Mouse (Mus musculus): ENCODE measurements around the gene Farp1. TPM values are rescaled to one million over a fixed set of nuclear protein-coding genes. Genes with fewer than 3 reads are reported as not detected.
A peak's percentile ranks its signal among the peaks of the same experiment; 100 is the strongest.

Gene Farp1
- polyA plus RNA-seq, 2 experiments, result 43.3 to 78.5 TPM

DNA sequence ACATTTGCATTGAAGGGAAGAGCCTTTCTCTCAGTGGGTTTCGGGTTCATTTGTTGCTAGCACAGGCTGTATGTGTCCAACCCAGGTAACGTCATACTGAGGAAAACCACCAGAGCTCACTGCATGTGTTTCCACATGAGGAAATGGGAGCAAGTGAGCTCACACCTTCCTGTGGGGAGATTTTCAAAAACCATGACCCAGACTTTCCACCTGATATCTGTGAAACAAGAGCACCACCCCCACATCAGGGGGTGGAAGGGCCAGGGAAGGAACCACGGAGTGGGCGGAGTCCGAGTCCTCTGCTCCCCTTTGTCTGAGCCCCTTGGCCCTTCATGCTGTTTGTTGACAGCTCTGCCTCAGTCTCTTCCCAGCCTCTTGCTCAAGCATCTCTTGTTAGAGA lies 67.6 kb downstream of the Farp1 start:
- H3K4me1 ChIP-seq (ENCODE audit: control insufficient read depth, insufficient read depth, low read length), result peaks cover 78% of the 10 kb centered on the region
- H3K4me2 ChIP-seq (replicated peaks; ENCODE audit: low read depth, low read length, severe bottlenecking), result no peak overlapping the region
- TF ChIP-seq POLR2A (IDR thresholded peaks at IDR 0.05; ENCODE audit: borderline replicate concordance, extremely low read depth, insufficient read depth, insufficient read length), result no peak
- DNase-seq (ENCODE audit: low spot score) (no peak), ATAC-seq (ENCODE audit: low FRiP score, low read depth) (no peak)
- H3K27ac ChIP-seq (replicated peaks; ENCODE audit: low read depth, low read length), result peak overlapping the region; percentile 48; the same call in 1 of the 2 replicates
- H3K9ac ChIP-seq (ENCODE audit: low read depth, low read length, severe bottlenecking), result no peak overlapping the region
- H3K4me3 ChIP-seq (replicated peaks; ENCODE audit: low read length), result no peak overlapping the region
- H3K9me3 ChIP-seq (ENCODE audit: control insufficient read depth, low read length), result no peaks in the 10 kb centered on the region
- H3K27me3 ChIP-seq (ENCODE audit: control insufficient read depth, insufficient read depth, low read length), result no peaks in the 10 kb centered on the region
- 86% methylated on average over 5 of the region's 5 CpGs for WGBS
- H3K36me3 ChIP-seq (ENCODE audit: control insufficient read depth, insufficient read depth, low read length), result peaks cover 7% of the 10 kb centered on the region

DNA sequence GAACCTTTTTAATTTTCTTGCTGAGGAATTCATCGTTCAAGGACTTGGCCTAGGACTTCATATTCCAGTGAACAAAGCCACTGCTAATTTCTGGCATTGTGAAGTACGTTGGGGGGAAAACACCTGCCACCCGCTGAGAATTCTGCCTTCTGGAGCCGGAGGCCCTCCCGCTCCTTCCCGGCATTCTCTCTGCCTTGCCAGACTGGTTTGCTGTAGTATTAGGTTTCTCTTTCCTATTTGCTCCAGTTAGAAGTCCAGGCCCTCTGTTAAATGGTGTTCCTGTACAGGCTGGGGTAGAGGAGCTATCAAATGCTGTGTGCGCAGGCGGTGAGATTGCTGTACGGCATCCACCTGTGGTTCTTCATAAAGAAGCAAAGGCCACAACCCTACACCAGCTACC lies 68.5 kb downstream of the Farp1 start:
- peak; percentile 63 for DNase-seq (ENCODE audit: low spot score)
- peaks cover 81% of the 10 kb centered on the region for H3K4me1 ChIP-seq (ENCODE audit: control insufficient read depth, insufficient read depth, low read length)

DNA sequence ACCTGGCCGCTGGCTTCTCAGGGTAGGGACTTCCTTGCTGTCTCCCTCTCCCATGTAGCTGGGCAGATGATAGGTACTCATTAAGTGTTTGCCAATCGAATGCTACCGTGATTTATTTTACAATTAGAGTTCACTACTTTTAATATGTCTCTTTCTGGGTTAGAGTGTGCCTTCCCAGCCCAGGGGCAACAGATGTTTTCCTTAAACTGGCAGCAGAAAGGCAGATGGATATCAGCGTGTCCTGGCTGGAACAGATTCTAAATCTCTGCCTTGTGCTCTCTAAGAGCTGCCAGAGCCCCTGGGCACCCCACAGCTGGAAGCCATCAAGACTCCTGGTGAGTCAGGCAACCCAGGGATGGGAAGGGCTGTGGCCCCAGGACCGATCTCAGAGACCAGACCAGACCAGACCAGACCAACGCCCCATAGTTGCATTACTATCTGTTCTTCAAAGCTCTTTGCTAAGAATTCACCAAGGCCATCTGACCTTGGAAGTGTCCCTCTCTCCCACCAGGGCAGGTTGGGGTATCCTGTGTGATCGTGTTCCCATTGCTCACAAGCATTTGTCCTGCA lies 69.8 kb downstream of the Farp1 start:
- H3K27ac ChIP-seq (replicated peaks; ENCODE audit: low read depth, low read length), result 0 out of 2 replicates have a peak overlapping the region, but pooled peaks have one; percentile 13
- H3K4me2 ChIP-seq (replicated peaks; ENCODE audit: low read depth, low read length, severe bottlenecking), result no peak overlapping the region
- H3K4me1 ChIP-seq (ENCODE audit: control insufficient read depth, insufficient read depth, low read length), result peaks cover 82% of the 10 kb centered on the region
- TF ChIP-seq POLR2A (IDR thresholded peaks at IDR 0.05; ENCODE audit: borderline replicate concordance, extremely low read depth, insufficient read depth, insufficient read length), result no peak
- DNase-seq (ENCODE audit: low spot score) (peak; percentile 50), ATAC-seq (ENCODE audit: low FRiP score, low read depth) (no peak)
- no peaks in the 10 kb centered on the region for H3K9me3 ChIP-seq (ENCODE audit: control insufficient read depth, low read length)
- H3K9ac ChIP-seq (ENCODE audit: low read depth, low read length, severe bottlenecking), result no peak overlapping the region
- H3K4me3 ChIP-seq (replicated peaks; ENCODE audit: low read length), result no peak overlapping the region
- no peaks in the 10 kb centered on the region for H3K27me3 ChIP-seq (ENCODE audit: control insufficient read depth, insufficient read depth, low read length)
- peaks cover 7% of the 10 kb centered on the region for H3K36me3 ChIP-seq (ENCODE audit: control insufficient read depth, insufficient read depth, low read length)
- WGBS, result 13% methylated on average over 7 of the region's 7 CpGs

More for the DNA sequence above, 68.5 kb downstream of the Farp1 start:
- TF ChIP-seq POLR2A (IDR thresholded peaks at IDR 0.05; ENCODE audit: borderline replicate concordance, extremely low read depth, insufficient read depth, insufficient read length), result no peak
- no peaks in the 10 kb centered on the region for H3K27me3 ChIP-seq (ENCODE audit: control insufficient read depth, insufficient read depth, low read length)
- no peak overlapping the region for H3K9ac ChIP-seq (ENCODE audit: low read depth, low read length, severe bottlenecking)
- no peak overlapping the region for H3K4me2 ChIP-seq (replicated peaks; ENCODE audit: low read depth, low read length, severe bottlenecking)
- no peak; the same call in 1 of the 2 replicates for ATAC-seq (ENCODE audit: low FRiP score, low read depth)
- 0 out of 2 replicates have a peak overlapping the region, but pooled peaks have one; percentile 58 for H3K27ac ChIP-seq (replicated peaks; ENCODE audit: low read depth, low read length)
- H3K36me3 ChIP-seq (ENCODE audit: control insufficient read depth, insufficient read depth, low read length), result peaks cover 7% of the 10 kb centered on the region
- 34% methylated on average over 9 of the region's 9 CpGs for WGBS
- no peaks in the 10 kb centered on the region for H3K9me3 ChIP-seq (ENCODE audit: control insufficient read depth, low read length)
- H3K4me3 ChIP-seq (replicated peaks; ENCODE audit: low read length), result no peak overlapping the region

DNA sequence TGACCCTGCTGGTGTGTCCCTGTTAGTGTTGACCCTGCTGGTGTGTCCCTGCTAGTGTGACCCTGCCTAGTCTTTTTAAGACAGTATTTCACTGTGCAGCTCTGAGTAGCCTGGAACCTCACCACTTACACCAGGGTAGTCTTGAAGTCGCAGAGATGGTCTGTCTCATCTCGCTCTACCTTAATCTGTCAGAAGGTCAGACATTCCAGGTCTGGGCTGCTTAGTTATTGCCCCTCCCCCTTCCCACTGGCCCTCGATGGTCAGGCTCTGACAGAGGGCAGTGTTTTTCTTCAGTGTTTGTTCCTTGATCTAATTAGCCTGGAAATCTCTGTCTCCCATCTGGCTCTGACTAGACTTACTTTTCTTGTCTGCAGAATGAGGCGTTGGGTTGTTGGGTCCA lies 71.9 kb downstream of the Farp1 start:
- H3K9me3 ChIP-seq (ENCODE audit: control insufficient read depth, low read length), result no peaks in the 10 kb centered on the region
- no peak overlapping the region for H3K4me2 ChIP-seq (replicated peaks; ENCODE audit: low read depth, low read length, severe bottlenecking)

DNA sequence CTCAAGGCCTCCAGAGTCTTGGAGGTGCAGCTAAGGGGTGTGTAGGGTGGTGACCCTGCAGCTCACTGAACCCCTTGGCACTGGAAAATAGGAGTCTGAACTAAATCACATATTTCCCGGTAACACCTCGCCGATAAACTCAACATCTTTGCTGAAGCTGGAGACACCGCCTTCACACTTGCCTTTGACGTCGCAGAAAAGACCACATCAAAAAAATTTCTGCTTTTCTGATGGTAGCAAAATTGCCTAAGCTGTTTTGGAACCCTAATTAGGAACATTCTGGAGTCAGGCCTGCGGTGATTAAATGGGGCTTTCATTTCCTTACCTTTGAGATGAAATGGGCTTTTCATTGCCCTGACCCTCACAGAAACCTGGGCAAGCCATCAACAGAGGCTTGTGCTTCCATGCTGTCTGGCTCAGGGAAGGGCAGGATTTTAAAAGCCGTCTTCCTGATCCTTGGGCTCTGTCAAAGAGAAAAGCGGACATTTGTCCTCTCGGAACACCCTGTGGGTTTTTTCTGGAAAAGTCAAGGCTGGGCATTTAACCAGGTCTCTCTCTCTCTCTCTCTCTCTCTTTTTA lies 72.8 kb downstream of the Farp1 start:
- Histone ChIP-seq H3K9ac (ENCODE audit: low read depth, low read length, severe bottlenecking) (no peak overlapping the region), H3K4me1 (ENCODE audit: control insufficient read depth, insufficient read depth, low read length) (peaks cover 83% of the 10 kb centered on the region), H3K4me3 (replicated peaks; ENCODE audit: low read length) (no peak overlapping the region), H3K36me3 (ENCODE audit: control insufficient read depth, insufficient read depth, low read length) (peaks cover 5% of the 10 kb centered on the region), H3K4me2 (replicated peaks; ENCODE audit: low read depth, low read length, severe bottlenecking) (no peak overlapping the region; the same call in 1 of the 2 replicates), H3K9me3 (ENCODE audit: control insufficient read depth, low read length) (no peaks in the 10 kb centered on the region), H3K27ac (replicated peaks; ENCODE audit: low read depth, low read length) (peak overlapping the region; percentile 77), H3K27me3 (ENCODE audit: control insufficient read depth, insufficient read depth, low read length) (no peaks in the 10 kb centered on the region)
- TF ChIP-seq POLR2A (IDR thresholded peaks at IDR 0.05; ENCODE audit: borderline replicate concordance, extremely low read depth, insufficient read depth, insufficient read length), result no peak
- 15% methylated on average over 10 of the region's 10 CpGs for WGBS
- DNase-seq (ENCODE audit: low spot score) (peak; percentile 34), ATAC-seq (ENCODE audit: low FRiP score, low read depth) (no peak)

More for the DNA sequence above, 71.9 kb downstream of the Farp1 start:
- no peak for TF ChIP-seq POLR2A (IDR thresholded peaks at IDR 0.05; ENCODE audit: borderline replicate concordance, extremely low read depth, insufficient read depth, insufficient read length)
- Histone ChIP-seq H3K27me3 (ENCODE audit: control insufficient read depth, insufficient read depth, low read length) (no peaks in the 10 kb centered on the region), H3K9ac (ENCODE audit: low read depth, low read length, severe bottlenecking) (no peak overlapping the region), H3K4me3 (replicated peaks; ENCODE audit: low read length) (no peak overlapping the region), H3K4me1 (ENCODE audit: control insufficient read depth, insufficient read depth, low read length) (peaks cover 89% of the 10 kb centered on the region), H3K36me3 (ENCODE audit: control insufficient read depth, insufficient read depth, low read length) (peaks cover 7% of the 10 kb centered on the region), H3K27ac (replicated peaks; ENCODE audit: low read depth, low read length) (no peak overlapping the region)
- ATAC-seq (ENCODE audit: low FRiP score, low read depth), result no peak
- 33% methylated on average over 4 of the region's 4 CpGs for WGBS
- no peak for DNase-seq (ENCODE audit: low spot score)

Data from limb, embryonic 14.5 days (tissue).